Mouse (Mus musculus) ES-E14 (cell line): ENCODE measurements around the gene Zbtb49. TPM values are rescaled to one million over a fixed set of nuclear protein-coding genes. Genes with fewer than 3 reads are reported as not detected.

Experiments
- DNase-seq: peaks from one replicate; pipeline ENCODE4 v3.0.0-alpha.2; 2013; ENCODE audit warnings: low read depth, low spot score
- H3K27ac ChIP-seq: 2 replicates; pipeline ENCODE4 v1.5.1; 2012; ENCODE audit warnings: low read depth, mild to moderate bottlenecking, low read length, moderate library complexity, mixed read lengths; ENCODE audit not compliant: poor library complexity, insufficient read depth, severe bottlenecking
- H3K36me3 ChIP-seq: 2 replicates; pipeline ENCODE4 v1.6.1; 2012; ENCODE audit warnings: mild to moderate bottlenecking, low read length, moderate library complexity, mixed read lengths; ENCODE audit not compliant: control insufficient read depth, poor library complexity, insufficient read depth, severe bottlenecking
- H3K4me1 ChIP-seq, 2 experiments: fragments of 150-350 bp in 1 of 2; sonication (generic) in 1 of 2; 2 replicates each; pipeline ENCODE4 v1.6.1; 2012; ENCODE audit warnings: low read length in 2 of 2, mild to moderate bottlenecking in 1 of 2, mixed read lengths in 1 of 2; ENCODE audit not compliant: control insufficient read depth in 2 of 2, insufficient read depth in 2 of 2, poor library complexity in 1 of 2
- H3K4me3 ChIP-seq, 2 experiments: fragments of 150-350 bp in 1 of 2; sonication (generic) in 1 of 2; 2 replicates each; pipeline ENCODE4 v1.5.1; 2012; ENCODE audit warnings: low read length in 2 of 2, low read depth in 1 of 2, mild to moderate bottlenecking in 1 of 2, mixed read lengths in 1 of 2; ENCODE audit not compliant: insufficient read depth in 1 of 2, poor library complexity in 1 of 2, severe bottlenecking in 1 of 2
- H3K9ac ChIP-seq: 2 replicates; pipeline ENCODE4 v1.6.1; 2012; ENCODE audit warnings: low read depth, mild to moderate bottlenecking, low read length, mixed read lengths; ENCODE audit not compliant: poor library complexity, insufficient read depth, severe bottlenecking
- H3K9me3 ChIP-seq: fragments of 150-350 bp; sonication (generic); 2 replicates; pipeline ENCODE4 v1.6.1; 2012; ENCODE audit warnings: low read depth, mild to moderate bottlenecking, low read length; ENCODE audit not compliant: control insufficient read depth, insufficient read depth
- CHD2 ChIP-seq: IDR thresholded peaks from 2 replicates; pipeline ENCODE4 v1.6.1; 2014; ENCODE audit warnings: mild to moderate bottlenecking, low read depth, low read length, inconsistent platforms
- HCFC1 ChIP-seq: IDR thresholded peaks from 2 replicates; pipeline ENCODE4 v1.6.1; 2012; ENCODE audit warnings: low read length, inconsistent platforms, borderline replicate concordance; ENCODE audit not compliant: insufficient read depth
- MAFK ChIP-seq: IDR thresholded peaks from 2 replicates; pipeline ENCODE4 v1.6.1; 2014; ENCODE audit warnings: mild to moderate bottlenecking, low read depth, low read length, inconsistent platforms; ENCODE audit not compliant: insufficient read depth
- ZC3H11A ChIP-seq: IDR thresholded peaks from 2 replicates; pipeline ENCODE4 v1.6.1; 2012; ENCODE audit warnings: low read depth, mild to moderate bottlenecking, inconsistent platforms, low read length, borderline replicate concordance
- ZNF384 ChIP-seq: IDR thresholded peaks from 2 replicates; pipeline ENCODE4 v1.6.1; 2012; ENCODE audit warnings: low read depth, low read length, inconsistent platforms
- in situ Hi-C, 2 experiments: fragments of 600-800 bp; cut with MboI; formaldehyde crosslinking; loops; one replicate each; pipeline ENCODE4 v1.15.1; 2025; ENCODE audit warnings: low sequenced_read_pairs in 2 of 2, inconsistent platforms in 1 of 2; ENCODE audit not compliant: unreplicated experiment in 2 of 2
- total RNA-seq: library from RNA; depleted of rRNA; stranded (reverse); fragments of 300-350 nt; gene quantifications from 2 replicates; pipeline ENCODE4 v1.2.3, GENCODE M21; 2012

The Zbtb49 gene
- total RNA-seq, 1 experiment: 18.3 TPM

GRCm38 (mm10) chr5:38258034-38258772, 37.9 kb upstream of the Zbtb49 start:
- Histone ChIP-seq H3K4me1 (0 out of 4 replicates have a peak, but pooled peaks cover 0 to 2% of the 10 kb centered on the region in 2 experiments), H3K27ac (no peak overlapping the region), H3K9ac (no peak overlapping the region), H3K9me3 (no peaks in the 10 kb centered on the region), H3K36me3 (peaks cover under 1% of the 10 kb centered on the region; the same call in 1 of the 2 replicates), H3K4me3 (no peak overlapping the region)
- in situ Hi-C loops: no loop called here
- TF ChIP-seq MAFK (no peak), HCFC1 (no peak), ZNF384 (no peak), ZC3H11A (no peak), CHD2 (no peak)
- DNase-seq: no peak

- Histone ChIP-seq H3K27ac (no peak overlapping the region), H3K9ac (no peak overlapping the region), H3K4me1 (no peaks in the 10 kb centered on the region), H3K36me3 (no peaks in the 10 kb centered on the region), H3K4me3 (no peak overlapping the region), H3K9me3 (no peaks in the 10 kb centered on the region)
- TF ChIP-seq ZNF384: no peak
- no peak for TF ChIP-seq HCFC1
- no peak for TF ChIP-seq MAFK
- no peak for TF ChIP-seq ZC3H11A
- no peak for TF ChIP-seq CHD2
- in situ Hi-C loops: no loop called here
- no peak for DNase-seq
Observed at GRCm38 (mm10) chr5:38256551-38256950, 36.3 kb upstream of the Zbtb49 start.

GRCm38 (mm10) chr5:38255644-38256043, 35.4 kb upstream of the Zbtb49 start:
- no peak for DNase-seq
- Histone ChIP-seq H3K4me3 (no peak overlapping the region), H3K4me1 (no peaks in the 10 kb centered on the region), H3K27ac (no peak overlapping the region), H3K9ac (no peak overlapping the region), H3K36me3 (no peaks in the 10 kb centered on the region), H3K9me3 (no peaks in the 10 kb centered on the region)
- in situ Hi-C loops: no loop called here
- TF ChIP-seq CHD2 (no peak), MAFK (no peak), ZNF384 (no peak), ZC3H11A (no peak), HCFC1 (no peak)

GRCm38 (mm10) chr5:38255195-38255594, 34.9 kb upstream of the Zbtb49 start:
- H3K9me3 ChIP-seq: no peaks in the 10 kb centered on the region
- no peak overlapping the region for H3K9ac ChIP-seq
- DNase-seq: no peak
- H3K36me3 ChIP-seq: no peaks in the 10 kb centered on the region
- no peak overlapping the region for H3K4me3 ChIP-seq
- H3K27ac ChIP-seq: no peak overlapping the region
- H3K4me1 ChIP-seq: no peaks in the 10 kb centered on the region
- no peak for TF ChIP-seq HCFC1
- TF ChIP-seq MAFK: no peak
- no peak for TF ChIP-seq ZNF384
- TF ChIP-seq ZC3H11A: no peak
- TF ChIP-seq CHD2: no peak
- in situ Hi-C loops: no loop called here

- in situ Hi-C loops: no loop called here
- no peak for DNase-seq
- H3K9ac ChIP-seq: no peak overlapping the region
- no peak overlapping the region for H3K4me3 ChIP-seq
- no peak overlapping the region for H3K27ac ChIP-seq
- H3K36me3 ChIP-seq: no peaks in the 10 kb centered on the region
- TF ChIP-seq HCFC1 (no peak), MAFK (no peak)
- no peaks in the 10 kb centered on the region for H3K9me3 ChIP-seq
- no peaks in the 10 kb centered on the region for H3K4me1 ChIP-seq
Observed at GRCm38 (mm10) chr5:38241966-38242365, 21.7 kb upstream of the Zbtb49 start.
